ENCODE assay signal across 9 mouse cellular contexts in the genomic region with DNA sequence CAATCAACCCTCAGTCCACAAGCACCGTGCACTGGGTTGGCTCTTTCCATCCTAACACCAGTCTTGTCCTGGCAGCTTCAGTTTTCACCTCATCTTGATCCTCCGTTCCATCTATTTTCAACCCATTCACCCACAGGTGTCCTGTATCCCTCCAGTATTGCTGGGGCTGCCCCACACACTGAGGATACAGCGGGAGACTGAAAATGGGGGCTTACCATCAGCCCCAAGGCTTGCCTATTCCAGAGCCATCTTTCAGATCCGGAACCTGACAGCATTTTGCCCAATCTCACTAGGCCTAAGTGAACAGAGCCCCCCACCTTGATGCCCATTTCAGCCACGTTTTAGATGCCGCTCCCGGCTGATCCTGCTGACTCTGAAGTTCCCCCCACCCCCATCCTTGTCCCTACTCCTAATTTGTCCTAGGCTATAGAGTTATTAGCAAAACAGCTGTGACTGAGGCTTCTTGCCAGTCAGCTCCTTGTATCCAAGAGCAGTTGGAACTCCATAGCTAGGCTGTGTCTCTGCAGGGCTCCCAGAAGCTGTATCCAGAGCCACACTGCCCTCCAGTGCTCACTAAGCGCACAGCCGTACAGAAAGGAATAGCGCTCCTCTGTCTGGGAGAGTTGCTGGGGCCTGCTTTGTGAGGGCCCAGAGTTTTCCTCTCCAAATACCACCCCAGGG. TPM values are rescaled to one million over a fixed set of nuclear protein-coding genes. Genes with fewer than 3 reads are reported as not detected.
DNase-seq lines count a peak whose midpoint lies in the region; ATAC-seq lines count a peak whose summit lies in the region.
"Had no signal": no experiment of that assay in that cellular context is flagged by ENCODE, and none has a peak within 500 bp of the region (broad histone marks: within the 10 kb centered on the region; RNA-seq: fewer than 3 reads in every experiment).

No protein-coding gene starts in this region.

- no peaks in the 10 kb centered on the region for H3K9me3 ChIP-seq in hindbrain, embryonic 14.5 days (ENCODE audit: control insufficient read depth, low read length)
- H3K9me3 ChIP-seq: megakaryocyte, embryonic 14.5 days had no signal

- 48% methylated on average over 10 of the region's 10 CpGs for WGBS in hindbrain, embryonic 14.5 days

- H3K4me1 ChIP-seq in hindbrain, embryonic 14.5 days (replicated peaks; ENCODE audit: control insufficient read depth, insufficient read depth, low read length), result no peaks in the 10 kb centered on the region; the same call in 1 of the 2 replicates

- peak; percentile 95 for ATAC-seq in hindbrain, embryonic 14.5 days (ENCODE audit: low FRiP score)
- no peak for ATAC-seq in activated CD4-positive, CD25-positive, alpha-beta regulatory T cell, adult 4 months

- no peak overlapping the region for H3K4me2 ChIP-seq in hindbrain, embryonic 14.5 days (replicated peaks)

- peak; percentile 93 for DNase-seq in adipocyte (ENCODE audit: low spot score)
- DNase-seq in cerebellum, postnatal 36 days, result peak; percentile 49 to 51
- DNase-seq in gastrocnemius, adult 18-20 months (ENCODE audit: low spot score), result peak; percentile 80
- peak; percentile 89 for DNase-seq in hindbrain, embryonic 14.5 days (ENCODE audit: low spot score)
- peak; percentile 64 to 67 for DNase-seq in layer of hippocampus, postnatal 25 days (ENCODE audit: extremely low spot score in 1 of 2, low spot score in 1 of 2)
- DNase-seq in lung, postnatal 10 days, result peak; percentile 91
- peak; percentile 72 for DNase-seq in right cerebral cortex, postnatal 14 days

- 0 out of 2 replicates have a peak overlapping the region, but pooled peaks have one; percentile 8 for H3K9ac ChIP-seq in hindbrain, embryonic 14.5 days

- no peaks in the 10 kb centered on the region for H3K27me3 ChIP-seq in hindbrain, embryonic 14.5 days (ENCODE audit: control insufficient read depth, insufficient read depth, low read length)
- H3K27me3 ChIP-seq: megakaryocyte, embryonic 14.5 days had no signal

- no peak overlapping the region for H3K4me3 ChIP-seq in hindbrain, embryonic 14.5 days (replicated peaks; ENCODE audit: low read length)
- H3K4me3 ChIP-seq: megakaryocyte, embryonic 14.5 days had no signal

- no peaks in the 10 kb centered on the region for H3K36me3 ChIP-seq in hindbrain, embryonic 14.5 days (replicated peaks; ENCODE audit: control insufficient read depth, insufficient read depth)

- no peak overlapping the region for H3K27ac ChIP-seq in hindbrain, embryonic 14.5 days

RNA-seq across cellular contexts. Expression of a gene that starts 55.0 kb away (rescaled TPM):
- 1 to 10 TPM; 1.9 to 2.1 TPM for total RNA-seq in gastrocnemius, adult 18-20 months (2021)
- polyA plus RNA-seq in hindbrain, embryonic 14.5 days (2014; fragmentation: Nextera tagmentation; extraction: Ambion mirVana), result 29.3 and 29.9 TPM in 2 replicates
- 10 to 100 TPM; 31.3 to 46.1 TPM for total RNA-seq in layer of hippocampus, postnatal 25 days (2021)
- polyA plus RNA-seq in activated CD4-positive, CD25-positive, alpha-beta regulatory T cell, adult 4 months (2017; shearing (Covaris generic)), result 10 to 100 TPM; 13.1 to 15.4 TPM

Comparison
In these comparisons a context has a peak if more than half of its experiments do, and no peak if none do; other contexts are left out.
1. RNA of a gene that starts 55.0 kb away (total RNA-seq): 31.3 to 46.1 TPM in layer of hippocampus, postnatal 25 days; 1.9 to 2.1 TPM in gastrocnemius, adult 18-20 months; every median in the first group is over 10 times any median in the second.
2. Peak in every context shown above with its lines, with median percentiles within 50 percentile points of each other: DNase-seq.